Mouse (Mus musculus): ENCODE data around the gene Col5a2.

- no peak for TF ChIP-seq CTCF (IDR thresholded peaks at IDR 0.05; ENCODE audit: borderline replicate concordance, control insufficient read depth, extremely low read depth, insufficient read depth, low read length, poor library complexity)
- TF ChIP-seq POLR2A (IDR thresholded peaks at IDR 0.05; ENCODE audit: control insufficient read depth, extremely low read depth, insufficient read depth, low read length, poor library complexity): no peak
Observed at GRCm38 (mm10) chr1:45455763-45456162, 47.3 kb downstream of the Col5a2 start.
